Mouse (Mus musculus) heart, embryonic 13.5 days (tissue): Measurements from ENCODE around the gene Arl6ip1. TPM values are rescaled to one million over a fixed set of nuclear protein-coding genes. Genes with fewer than 3 reads are reported as not detected.
"Not testable (repeated sequence)": the region's sequence is repeated elsewhere in the genome, so short reads cannot be mapped to it uniquely, and the experiment has no call there.

Source experiments
- ATAC-seq: fragments of 200-750 bp; cut with Nextera tagmentation; 2 replicates; pipeline ENCODE4 v1.8.0; 2017; ENCODE audit warnings: moderate TSS enrichment; ENCODE audit not compliant: insufficient number of reproducible peaks, low FRiP score, low TSS enrichment; ENCODE audit errors: extremely low read depth
- H3K27ac ChIP-seq: fragments of 300-500 bp; sonication (generic); replicated peaks from 2 replicates; pipeline ENCODE4 v1.5.1; 2015; ENCODE audit warnings: moderate library complexity, mild to moderate bottlenecking, inconsistent platforms
- H3K27me3 ChIP-seq: fragments of 300-500 bp; sonication (generic); replicated peaks from 2 replicates; pipeline ENCODE4 v1.6.1; 2015; ENCODE audit warnings: mild to moderate bottlenecking, inconsistent platforms
- H3K36me3 ChIP-seq: fragments of 300-500 bp; sonication (generic); 2 replicates; pipeline ENCODE4 v1.6.1; 2015; ENCODE audit warnings: mild to moderate bottlenecking, inconsistent platforms
- H3K4me1 ChIP-seq: fragments of 300-500 bp; sonication (generic); 2 replicates; pipeline ENCODE4 v1.6.1; 2015; ENCODE audit warnings: inconsistent platforms
- H3K4me2 ChIP-seq: fragments of 300-500 bp; sonication (generic); 2 replicates; pipeline ENCODE4 v1.6.1; 2015; ENCODE audit warnings: inconsistent platforms, mild to moderate bottlenecking, moderate library complexity
- H3K4me3 ChIP-seq: fragments of 300-500 bp; sonication (generic); 2 replicates; pipeline ENCODE4 v1.5.1; 2015; ENCODE audit warnings: moderate library complexity, mild to moderate bottlenecking, inconsistent platforms
- H3K9ac ChIP-seq: fragments of 300-500 bp; sonication (generic); 2 replicates; pipeline ENCODE4 v1.6.1; 2015; ENCODE audit warnings: inconsistent platforms, mild to moderate bottlenecking, moderate library complexity
- H3K9me3 ChIP-seq: fragments of 300-500 bp; sonication (generic); 2 replicates; pipeline ENCODE4 v1.6.1; 2016; ENCODE audit warnings: inconsistent platforms
- WGBS: fragments of 180-500 bp; shearing (Covaris S2); methylation state at CpG from one replicate; pipeline ENCODE4 v1.1.7; 2015; ENCODE audit warnings: mixed read lengths; 5-methylcytosine and 5-hydroxymethylcytosine counted together
- polyA plus RNA-seq: library from polyadenylated mRNA; unstranded; fragments of >200 nt; fragmentation: Nextera tagmentation; extraction: Ambion mirVana; gene quantifications from 2 replicates; pipeline ENCODE4 v1.2.1, GENCODE M21; 2015

Gene Arl6ip1
- 319 and 368 TPM in 2 replicates for polyA plus RNA-seq

DNA sequence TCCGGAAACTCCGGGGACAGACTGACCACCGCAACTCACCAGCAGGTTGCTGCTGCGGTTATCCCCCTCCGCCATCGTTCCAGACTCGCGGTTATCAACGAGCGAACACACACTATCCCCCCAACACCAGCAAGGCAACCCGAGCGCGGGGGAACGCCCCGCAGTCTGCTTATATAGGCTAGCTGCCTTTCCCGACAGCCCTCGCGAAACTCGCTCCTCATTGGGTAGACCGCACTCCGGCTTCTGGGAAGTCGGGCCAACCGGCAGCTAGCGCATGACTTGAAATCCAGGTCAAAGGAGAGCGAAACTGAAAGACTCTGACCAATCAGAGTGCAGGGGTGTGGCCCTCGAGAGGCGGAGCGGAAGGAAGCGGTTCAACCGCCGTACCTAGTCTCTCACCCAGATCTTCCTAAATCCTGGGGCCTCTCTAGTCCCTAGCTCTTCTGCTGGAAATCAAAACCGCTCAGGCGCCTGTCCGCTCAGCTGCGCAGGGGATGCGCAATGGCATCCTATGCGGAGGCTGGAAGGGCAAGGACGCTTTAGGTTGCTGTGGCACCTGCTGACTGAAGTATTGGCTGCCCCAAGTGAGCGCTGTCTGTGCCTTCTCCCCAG, at the start of gene Arl6ip1:
TSS of gene Arl6ip1 (minus strand) at position 233 of the 612 bp plus-strand sequence.
- peaks cover 39% of the 10 kb centered on the region for H3K4me1 ChIP-seq
- ATAC-seq: peak; percentile 98
- H3K9me3 ChIP-seq: no peaks in the 10 kb centered on the region
- peak within 1 kb of the TSS; percentile 70 for H3K4me2 ChIP-seq
- under 1% methylated on average over 39 of the region's 39 CpGs for WGBS
- H3K27ac ChIP-seq: peak within 1 kb of the TSS; percentile 89
- H3K9ac ChIP-seq: peak within 1 kb of the TSS; percentile 95
- H3K27me3 ChIP-seq: no peaks in the 10 kb centered on the region
- H3K4me3 ChIP-seq: peak within 1 kb of the TSS; percentile 94
- H3K36me3 ChIP-seq: peaks cover 27% of the 10 kb centered on the region

- no peak overlapping the region for H3K27ac ChIP-seq
- H3K9ac ChIP-seq: no peak overlapping the region
- no peak overlapping the region for H3K4me2 ChIP-seq
- ATAC-seq: no peak
- no peaks in the 10 kb centered on the region for H3K9me3 ChIP-seq
- WGBS: 44% methylated on average over 1 of the region's 1 CpGs
- peaks cover 84% of the 10 kb centered on the region for H3K36me3 ChIP-seq
- H3K4me1 ChIP-seq: peaks cover 7% of the 10 kb centered on the region
- no peak overlapping the region for H3K4me3 ChIP-seq
- no peaks in the 10 kb centered on the region for H3K27me3 ChIP-seq
These were observed 46.4 kb upstream of the Arl6ip1 start for GRCm38 (mm10) chr7:118175821-118176355.

- H3K9ac ChIP-seq, H3K4me1 ChIP-seq, H3K4me2 ChIP-seq, H3K27ac ChIP-seq, ATAC-seq, H3K27me3 ChIP-seq, H3K9me3 ChIP-seq, H3K4me3 ChIP-seq: not testable (repeated sequence)
- peaks cover 92% of the 10 kb centered on the region for H3K36me3 ChIP-seq
- WGBS: 77% methylated on average over 2 of the region's 2 CpGs
These were observed 40.7 kb upstream of the Arl6ip1 start for GRCm38 (mm10) chr7:118170125-118170524.

GRCm38 (mm10) chr7:118163006-118163405, 33.5 kb upstream of the Arl6ip1 start:
- ATAC-seq: no peak
- WGBS: 93% methylated on average over 8 of the region's 8 CpGs
- H3K9ac ChIP-seq: no peak overlapping the region
- no peak overlapping the region for H3K27ac ChIP-seq
- peaks cover 82% of the 10 kb centered on the region for H3K36me3 ChIP-seq
- H3K9me3 ChIP-seq: no peaks in the 10 kb centered on the region
- H3K4me3 ChIP-seq: no peak overlapping the region
- no peaks in the 10 kb centered on the region for H3K27me3 ChIP-seq
- no peak overlapping the region for H3K4me2 ChIP-seq
- H3K4me1 ChIP-seq: no peaks in the 10 kb centered on the region

GRCm38 (mm10) chr7:118160121-118160520, 30.7 kb upstream of the Arl6ip1 start:
- ATAC-seq: no peak
- Histone ChIP-seq H3K4me2 (no peak overlapping the region), H3K36me3 (peaks cover 81% of the 10 kb centered on the region), H3K4me3 (no peak overlapping the region), H3K9me3 (no peaks in the 10 kb centered on the region), H3K27ac (no peak overlapping the region), H3K9ac (no peak overlapping the region), H3K4me1 (no peaks in the 10 kb centered on the region), H3K27me3 (no peaks in the 10 kb centered on the region)
- WGBS: 78% methylated on average over 3 of the region's 3 CpGs

DNA sequence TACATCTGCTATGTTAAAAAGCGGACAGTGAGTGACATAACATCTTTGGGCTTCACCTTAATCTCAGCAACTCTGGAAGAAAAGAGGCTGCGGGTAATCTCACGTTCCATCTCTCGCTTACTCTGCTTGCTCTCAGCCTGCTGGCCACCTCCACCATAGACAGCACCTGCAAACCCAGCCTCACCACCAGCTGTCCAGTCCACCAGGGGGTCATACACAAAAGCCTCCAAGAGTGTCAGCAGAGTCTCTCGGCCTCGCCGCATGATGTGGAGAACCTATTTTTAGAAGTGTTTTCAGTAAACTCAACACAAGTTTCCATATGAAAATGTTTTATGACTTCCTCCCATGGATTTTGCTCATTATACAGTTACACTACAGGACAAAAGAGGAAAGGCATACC, 27.0 kb upstream of the Arl6ip1 start:
- Histone ChIP-seq H3K9me3 (no peaks in the 10 kb centered on the region), H3K4me3 (no peak overlapping the region), H3K27ac (no peak overlapping the region), H3K27me3 (no peaks in the 10 kb centered on the region), H3K4me2 (no peak overlapping the region), H3K36me3 (peaks cover 90% of the 10 kb centered on the region), H3K9ac (no peak overlapping the region), H3K4me1 (no peaks in the 10 kb centered on the region)
- ATAC-seq: no peak
- 72% methylated on average over 7 of the region's 7 CpGs for WGBS

- Histone ChIP-seq H3K27me3 (no peaks in the 10 kb centered on the region), H3K27ac (no peak overlapping the region), H3K9me3 (no peaks in the 10 kb centered on the region), H3K4me3 (no peak overlapping the region), H3K4me1 (no peaks in the 10 kb centered on the region), H3K4me2 (no peak overlapping the region), H3K36me3 (peaks cover 85% of the 10 kb centered on the region), H3K9ac (no peak overlapping the region)
- whole genome bisulfite sequencing: 92% methylated on average over 6 of the region's 6 CpGs
- no peak for ATAC-seq
These were observed 24.7 kb upstream of the Arl6ip1 start for GRCm38 (mm10) chr7:118154150-118154549.

GRCm38 (mm10) chr7:118143602-118144001, 14.1 kb upstream of the Arl6ip1 start:
- no peak overlapping the region for H3K4me3 ChIP-seq
- H3K9ac ChIP-seq: no peak overlapping the region
- H3K27me3 ChIP-seq: no peaks in the 10 kb centered on the region
- H3K36me3 ChIP-seq: peaks cover 87% of the 10 kb centered on the region
- no peaks in the 10 kb centered on the region for H3K9me3 ChIP-seq
- H3K4me2 ChIP-seq: no peak overlapping the region
- no peaks in the 10 kb centered on the region for H3K4me1 ChIP-seq
- no peak overlapping the region for H3K27ac ChIP-seq
- 76% methylated on average over 3 of the region's 3 CpGs for WGBS
- no peak for ATAC-seq

DNA sequence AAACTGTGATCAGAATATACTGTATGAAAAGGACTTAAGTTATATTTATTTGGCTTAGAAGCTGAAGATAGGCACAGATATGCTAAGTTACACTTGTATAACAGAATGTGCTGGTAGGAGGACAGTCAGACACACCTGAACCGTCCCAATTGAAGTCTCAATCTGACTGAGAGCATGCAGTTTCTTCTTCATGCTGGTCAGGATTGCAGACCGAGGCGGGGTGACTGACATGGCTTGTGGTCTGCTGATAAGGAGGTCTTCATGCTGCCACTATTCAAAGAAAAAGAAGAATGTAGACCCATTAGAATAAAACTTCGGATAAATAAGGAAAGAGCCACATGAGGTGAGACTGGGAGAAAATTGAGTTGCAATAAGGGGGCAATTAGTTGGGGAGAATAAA, 13.7 kb upstream of the Arl6ip1 start:
- Histone ChIP-seq H3K9ac (no peak overlapping the region), H3K4me2 (no peak overlapping the region), H3K36me3 (peaks cover 85% of the 10 kb centered on the region), H3K4me1 (no peaks in the 10 kb centered on the region), H3K27ac (no peak overlapping the region), H3K4me3 (no peak overlapping the region), H3K9me3 (no peaks in the 10 kb centered on the region), H3K27me3 (no peaks in the 10 kb centered on the region)
- no peak for ATAC-seq
- 79% methylated on average over 4 of the region's 4 CpGs for WGBS

DNA sequence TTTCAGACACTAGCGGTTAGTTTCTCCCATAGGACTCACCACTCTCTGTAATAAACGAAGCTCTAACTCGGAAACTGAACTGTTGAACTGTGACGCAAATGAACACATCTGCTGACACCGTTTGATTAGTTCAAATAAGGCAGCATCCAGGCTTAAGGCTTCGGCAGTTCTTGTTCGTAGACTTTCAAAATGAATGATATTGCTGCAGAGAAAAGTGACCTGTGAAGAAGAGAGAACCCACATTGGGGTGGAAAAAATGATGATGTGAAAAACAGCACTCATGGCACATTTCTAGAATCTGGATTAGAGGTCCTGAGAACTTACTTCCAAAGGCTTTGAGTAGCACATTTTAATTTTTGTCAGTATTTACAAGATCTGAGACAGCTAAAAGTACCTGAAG, 11.8 kb upstream of the Arl6ip1 start:
- ATAC-seq: no peak
- no peaks in the 10 kb centered on the region for H3K4me1 ChIP-seq
- H3K4me3 ChIP-seq: no peak overlapping the region
- H3K27ac ChIP-seq: no peak overlapping the region
- no peaks in the 10 kb centered on the region for H3K27me3 ChIP-seq
- H3K4me2 ChIP-seq: no peak overlapping the region
- WGBS: 91% methylated on average over 7 of the region's 7 CpGs
- H3K9ac ChIP-seq: no peak overlapping the region
- H3K9me3 ChIP-seq: no peaks in the 10 kb centered on the region
- peaks cover 90% of the 10 kb centered on the region for H3K36me3 ChIP-seq

DNA sequence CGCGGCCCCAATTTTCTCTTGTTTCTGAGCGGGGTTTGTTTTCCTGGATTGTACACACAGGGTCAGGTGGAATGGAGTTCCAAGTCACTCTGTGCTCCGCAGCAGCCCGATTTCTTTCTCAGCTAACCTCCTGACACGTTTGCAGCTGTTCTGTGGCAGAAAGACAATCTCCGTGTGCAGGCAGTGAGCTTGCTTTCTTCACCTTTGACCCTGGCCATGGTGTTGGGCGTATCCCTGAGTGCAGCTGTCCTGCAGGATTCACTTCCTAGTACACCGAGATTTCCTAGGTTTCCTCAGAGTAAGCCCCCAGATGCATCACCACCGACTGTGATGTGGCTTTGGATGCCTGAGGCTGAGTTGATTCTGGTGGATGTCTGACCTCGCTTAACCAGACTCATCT, 5.7 kb upstream of the Arl6ip1 start:
- Histone ChIP-seq H3K4me1 (peaks cover 6% of the 10 kb centered on the region), H3K36me3 (peaks cover 60% of the 10 kb centered on the region), H3K27me3 (no peaks in the 10 kb centered on the region), H3K9ac (no peak overlapping the region), H3K4me2 (no peak overlapping the region), H3K4me3 (no peak overlapping the region), H3K9me3 (no peaks in the 10 kb centered on the region), H3K27ac (no peak overlapping the region)
- no peak for ATAC-seq
- WGBS: 80% methylated on average over 11 of the region's 11 CpGs

DNA sequence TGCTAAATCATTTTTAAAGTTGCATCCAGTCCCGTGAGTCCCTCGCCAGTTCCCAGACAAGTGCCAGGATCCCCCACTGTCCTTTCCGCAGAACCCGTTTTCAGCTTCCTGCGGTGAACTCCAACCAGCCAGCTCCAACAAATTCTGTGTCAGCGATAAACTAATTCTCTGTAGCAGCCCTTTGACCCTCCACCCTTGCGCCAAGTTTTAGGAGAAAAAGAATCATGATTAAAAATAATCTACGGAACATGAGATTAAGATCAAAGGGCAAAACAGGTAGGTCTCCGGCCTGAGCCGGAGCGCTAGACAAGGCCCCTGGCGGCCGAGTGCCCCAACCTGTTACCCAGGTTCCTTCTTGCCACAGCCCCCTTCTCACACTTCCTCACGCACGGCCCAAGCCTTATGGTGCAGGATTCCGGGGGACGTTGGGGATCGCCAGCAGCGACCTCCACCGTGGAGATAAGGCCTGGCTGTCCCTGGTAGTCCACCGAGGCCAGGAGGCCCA, 485 bp downstream of the Arl6ip1 start:
- 0% methylated on average over 21 of the region's 21 CpGs for WGBS
- H3K9me3 ChIP-seq: no peaks in the 10 kb centered on the region
- peak overlapping the region; percentile 94 for H3K4me3 ChIP-seq
- H3K36me3 ChIP-seq: peaks cover 30% of the 10 kb centered on the region
- H3K27ac ChIP-seq: peak overlapping the region; percentile 89
- peak; percentile 52; the same call in 1 of the 2 replicates for ATAC-seq
- H3K4me2 ChIP-seq: peak overlapping the region; percentile 70
- H3K27me3 ChIP-seq: no peaks in the 10 kb centered on the region
- peaks cover 39% of the 10 kb centered on the region for H3K4me1 ChIP-seq
- peak overlapping the region; percentile 95 for H3K9ac ChIP-seq
